Mouse (Mus musculus): ENCODE measurements around the gene Plekhn1. TPM values are rescaled to one million over a fixed set of nuclear protein-coding genes. Genes with fewer than 3 reads are reported as not detected.

Gene Plekhn1
- total RNA-seq, 1 experiment = 15.2 TPM

DNA sequence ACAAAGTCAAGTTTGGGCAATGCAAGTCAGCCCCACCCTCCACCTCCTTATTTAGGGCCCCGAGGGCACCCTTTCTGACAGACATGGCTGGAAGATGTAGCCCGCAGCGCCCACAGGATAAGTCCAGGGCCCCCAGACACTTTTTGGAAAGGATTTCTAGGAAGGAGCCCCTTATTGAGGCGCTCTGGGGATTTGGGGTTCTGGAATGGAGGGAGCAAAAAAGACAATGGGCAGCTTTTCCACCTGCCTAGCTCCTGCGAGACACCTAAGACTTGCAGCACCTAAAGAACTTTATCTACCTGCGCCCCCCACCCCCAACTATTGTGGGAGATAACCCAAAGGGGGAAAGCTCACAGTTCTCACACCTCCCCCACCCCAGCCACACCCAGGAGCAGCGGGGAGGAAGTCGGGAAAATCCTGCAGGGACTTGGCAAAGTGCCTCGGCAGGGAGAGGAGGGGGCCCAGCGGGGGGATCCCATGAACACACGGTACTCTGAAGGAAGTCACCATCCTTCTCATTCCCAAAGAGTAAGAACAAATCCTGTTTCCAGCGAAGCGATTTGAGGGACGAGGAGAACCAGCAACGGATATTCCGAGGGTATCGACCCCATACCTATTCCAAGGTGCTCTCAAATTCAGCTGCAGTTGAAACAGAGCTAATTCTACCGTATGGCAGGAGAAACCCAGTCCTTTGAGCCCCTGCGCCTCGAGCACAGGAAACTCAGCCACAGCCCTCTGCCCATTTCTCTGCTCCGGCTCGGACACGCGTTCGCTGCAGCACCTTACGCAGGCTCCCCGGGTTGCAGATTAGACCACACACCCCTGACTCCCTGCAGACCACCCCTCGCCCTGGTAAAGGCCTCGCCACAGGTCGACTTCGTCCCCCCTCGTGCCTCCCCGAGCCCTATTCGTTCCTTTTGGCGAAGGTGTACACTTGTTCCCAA lies 38.5 kb downstream of the Plekhn1 start:
- peaks cover 23% of the 10 kb centered on the region for H3K36me3 ChIP-seq (ENCODE audit: control insufficient read depth, insufficient read depth, low read length, poor library complexity, severe bottlenecking)
- peaks cover 10 to 42% of the 10 kb centered on the region in 2 experiments; a peak in 3 of 4 replicates for H3K4me1 ChIP-seq (ENCODE audit: control insufficient read depth in 2 of 2, insufficient read depth in 2 of 2, low read length in 2 of 2, poor library complexity in 1 of 2)
- peak overlapping the region; percentile 91 for H3K9ac ChIP-seq (ENCODE audit: insufficient read depth, low read depth, low read length, poor library complexity, severe bottlenecking)
- DNase-seq (ENCODE audit: low read depth, low spot score) = no peak
- peak overlapping the region; percentile 26; the same call in 1 of the 2 replicates for H3K27ac ChIP-seq (ENCODE audit: insufficient read depth, low read depth, low read length, poor library complexity, severe bottlenecking)
- no peak for TF ChIP-seq MAFK (IDR thresholded peaks at IDR 0.05; ENCODE audit: insufficient read depth, low read depth, low read length)
- no peak for TF ChIP-seq ZC3H11A (IDR thresholded peaks at IDR 0.05; ENCODE audit: borderline replicate concordance, low read depth, low read length)
- TF ChIP-seq CHD2 (IDR thresholded peaks at IDR 0.05; ENCODE audit: low read depth, low read length) = no peak
- no peak for TF ChIP-seq ZNF384 (IDR thresholded peaks at IDR 0.05; ENCODE audit: low read depth, low read length)
- no peak for TF ChIP-seq HCFC1 (IDR thresholded peaks at IDR 0.05; ENCODE audit: borderline replicate concordance, insufficient read depth, low read length)
- H3K9me3 ChIP-seq (ENCODE audit: control insufficient read depth, insufficient read depth, low read depth, low read length) = no peaks in the 10 kb centered on the region
- in situ Hi-C loops (cut with MboI; ENCODE audit: low sequenced_read_pairs in 2 of 2, unreplicated experiment in 2 of 2) = no loop called here
- H3K4me3 ChIP-seq (ENCODE audit: insufficient read depth in 1 of 2, low read depth in 1 of 2, low read length in 2 of 2, poor library complexity in 1 of 2, severe bottlenecking in 1 of 2) = peak overlapping the region; percentile 83 to 99

DNA sequence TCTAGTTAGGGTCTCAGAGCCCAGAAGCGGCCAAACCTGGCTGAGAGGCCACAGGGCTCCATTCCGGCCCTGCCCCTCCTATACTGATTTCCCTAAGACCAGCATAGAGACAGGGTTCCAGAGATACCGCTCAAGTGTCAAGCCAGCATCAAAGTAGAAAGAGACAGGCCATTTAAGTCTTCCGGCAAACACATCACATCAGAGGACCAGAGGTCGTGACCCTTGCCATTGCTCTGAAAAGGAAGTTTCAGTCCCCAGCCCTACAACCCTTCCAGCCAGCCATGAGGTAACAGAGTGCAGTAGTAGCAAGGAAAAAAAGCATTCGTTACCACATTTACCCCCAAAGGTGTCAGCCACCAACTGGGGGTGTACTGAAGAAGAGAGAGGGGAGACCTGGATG lies 40.3 kb downstream of the Plekhn1 start:
- Histone ChIP-seq H3K9me3 (ENCODE audit: control insufficient read depth, insufficient read depth, low read depth, low read length) (no peaks in the 10 kb centered on the region), H3K4me3 (ENCODE audit: insufficient read depth in 1 of 2, low read depth in 1 of 2, low read length in 2 of 2, poor library complexity in 1 of 2, severe bottlenecking in 1 of 2) (no peak overlapping the region)

DNA sequence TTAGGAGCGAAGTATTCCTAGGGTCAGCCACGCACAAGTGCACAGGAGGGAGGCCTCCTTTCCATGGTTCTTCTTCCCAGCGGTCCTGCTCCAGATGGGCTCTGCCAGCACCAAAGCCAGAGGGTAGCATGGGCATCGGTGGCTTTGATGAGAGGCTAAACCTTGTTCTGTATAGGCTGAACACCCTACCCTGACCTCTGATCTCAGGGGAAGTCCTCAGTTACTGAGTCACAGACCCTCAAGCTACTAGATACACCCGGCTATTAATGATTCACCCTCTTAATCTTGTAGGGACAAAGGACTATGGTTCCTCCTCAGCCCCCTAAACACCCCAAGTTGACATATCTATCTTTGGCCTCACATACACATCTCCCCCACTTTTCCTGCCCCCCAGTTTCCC lies 40.8 kb downstream of the Plekhn1 start:
- Histone ChIP-seq H3K4me1 (ENCODE audit: control insufficient read depth in 2 of 2, insufficient read depth in 2 of 2, low read length in 2 of 2, poor library complexity in 1 of 2) (peaks cover 22 to 58% of the 10 kb centered on the region in 2 experiments; a peak in 3 of 4 replicates), H3K9me3 (ENCODE audit: control insufficient read depth, insufficient read depth, low read depth, low read length) (no peaks in the 10 kb centered on the region), H3K36me3 (ENCODE audit: control insufficient read depth, insufficient read depth, low read length, poor library complexity, severe bottlenecking) (peaks cover 35% of the 10 kb centered on the region)

More for the DNA sequence above, 40.3 kb downstream of the Plekhn1 start:
- in situ Hi-C loops (cut with MboI; ENCODE audit: low sequenced_read_pairs in 2 of 2, unreplicated experiment in 2 of 2) = no loop called here
- TF ChIP-seq CHD2 (IDR thresholded peaks at IDR 0.05; ENCODE audit: low read depth, low read length) = no peak
- no peak for TF ChIP-seq ZNF384 (IDR thresholded peaks at IDR 0.05; ENCODE audit: low read depth, low read length)
- TF ChIP-seq ZC3H11A (IDR thresholded peaks at IDR 0.05; ENCODE audit: borderline replicate concordance, low read depth, low read length) = no peak
- TF ChIP-seq HCFC1 (IDR thresholded peaks at IDR 0.05; ENCODE audit: borderline replicate concordance, insufficient read depth, low read length) = no peak
- TF ChIP-seq MAFK (IDR thresholded peaks at IDR 0.05; ENCODE audit: insufficient read depth, low read depth, low read length) = no peak
- Histone ChIP-seq H3K4me1 (ENCODE audit: control insufficient read depth in 2 of 2, insufficient read depth in 2 of 2, low read length in 2 of 2, poor library complexity in 1 of 2) (peaks cover 22 to 58% of the 10 kb centered on the region in 2 experiments; a peak in 3 of 4 replicates), H3K27ac (ENCODE audit: insufficient read depth, low read depth, low read length, poor library complexity, severe bottlenecking) (no peak overlapping the region), H3K36me3 (ENCODE audit: control insufficient read depth, insufficient read depth, low read length, poor library complexity, severe bottlenecking) (peaks cover 35% of the 10 kb centered on the region), H3K9ac (ENCODE audit: insufficient read depth, low read depth, low read length, poor library complexity, severe bottlenecking) (no peak overlapping the region)
- DNase-seq (ENCODE audit: low read depth, low spot score) = no peak

DNA sequence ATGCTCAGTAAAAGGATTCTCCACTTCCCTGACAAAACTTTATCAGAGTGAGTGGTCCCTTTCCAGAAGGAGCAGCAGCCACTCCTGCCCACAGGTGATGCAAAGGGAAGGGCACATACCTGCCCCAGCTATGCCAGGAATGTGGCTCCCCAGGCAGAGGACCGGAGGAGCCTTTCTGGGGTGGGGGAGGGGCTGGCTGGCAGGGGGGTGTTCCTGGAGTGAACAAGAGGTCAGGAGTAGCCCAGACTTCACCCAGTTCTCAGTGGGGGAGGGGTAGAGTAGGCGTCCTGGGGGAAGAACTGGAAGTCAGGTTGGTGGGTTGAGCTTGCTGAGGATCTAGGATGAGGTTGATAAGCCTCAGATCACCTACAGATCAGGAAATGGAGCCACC lies 41.5 kb downstream of the Plekhn1 start:
- H3K4me1 ChIP-seq (ENCODE audit: control insufficient read depth in 2 of 2, insufficient read depth in 2 of 2, low read length in 2 of 2, poor library complexity in 1 of 2) = peaks cover 25 to 56% of the 10 kb centered on the region in 2 experiments; a peak in 3 of 4 replicates
- H3K27ac ChIP-seq (ENCODE audit: insufficient read depth, low read depth, low read length, poor library complexity, severe bottlenecking) = peak overlapping the region; percentile 97
- TF ChIP-seq ZC3H11A (IDR thresholded peaks at IDR 0.05; ENCODE audit: borderline replicate concordance, low read depth, low read length) (no peak), CHD2 (IDR thresholded peaks at IDR 0.05; ENCODE audit: low read depth, low read length) (peak; percentile 60; the same call in 1 of the 2 replicates)
- H3K9ac ChIP-seq (ENCODE audit: insufficient read depth, low read depth, low read length, poor library complexity, severe bottlenecking) = peak overlapping the region; percentile 63; the same call in 1 of the 2 replicates
- H3K36me3 ChIP-seq (ENCODE audit: control insufficient read depth, insufficient read depth, low read length, poor library complexity, severe bottlenecking) = peaks cover 35% of the 10 kb centered on the region
- in situ Hi-C loops (cut with MboI; ENCODE audit: low sequenced_read_pairs in 2 of 2, unreplicated experiment in 2 of 2) = no loop called here
- no peaks in the 10 kb centered on the region for H3K9me3 ChIP-seq (ENCODE audit: control insufficient read depth, insufficient read depth, low read depth, low read length)
- H3K4me3 ChIP-seq (ENCODE audit: insufficient read depth in 1 of 2, low read depth in 1 of 2, low read length in 2 of 2, poor library complexity in 1 of 2, severe bottlenecking in 1 of 2) = peak overlapping the region in 1 of 2 experiments; percentile 44; a peak in 2 of 4 replicates
- DNase-seq (ENCODE audit: low read depth, low spot score) = peak; percentile 77

More for the DNA sequence above, 40.8 kb downstream of the Plekhn1 start:
- no peak overlapping the region for H3K4me3 ChIP-seq (ENCODE audit: insufficient read depth in 1 of 2, low read depth in 1 of 2, low read length in 2 of 2, poor library complexity in 1 of 2, severe bottlenecking in 1 of 2)
- TF ChIP-seq ZNF384 (IDR thresholded peaks at IDR 0.05; ENCODE audit: low read depth, low read length) (no peak), HCFC1 (IDR thresholded peaks at IDR 0.05; ENCODE audit: borderline replicate concordance, insufficient read depth, low read length) (no peak), CHD2 (IDR thresholded peaks at IDR 0.05; ENCODE audit: low read depth, low read length) (no peak), ZC3H11A (IDR thresholded peaks at IDR 0.05; ENCODE audit: borderline replicate concordance, low read depth, low read length) (no peak), MAFK (IDR thresholded peaks at IDR 0.05; ENCODE audit: insufficient read depth, low read depth, low read length) (no peak)
- in situ Hi-C loops (cut with MboI; ENCODE audit: low sequenced_read_pairs in 2 of 2, unreplicated experiment in 2 of 2) = no loop called here
- H3K27ac ChIP-seq (ENCODE audit: insufficient read depth, low read depth, low read length, poor library complexity, severe bottlenecking) = peak overlapping the region; percentile 97; the same call in 1 of the 2 replicates
- DNase-seq (ENCODE audit: low read depth, low spot score) = no peak
- no peak overlapping the region for H3K9ac ChIP-seq (ENCODE audit: insufficient read depth, low read depth, low read length, poor library complexity, severe bottlenecking)

All from ES-E14 (cell line).